Mouse (Mus musculus): ENCODE data around the gene Erbb3.
"Not testable (repeated sequence)": the region's sequence is repeated elsewhere in the genome, so short reads cannot be mapped to it uniquely, and the experiment has no call there.

Erbb3 gene

GRCm38 (mm10) chr10:128589464-128590192, at the start of gene Erbb3:
TSS of gene Erbb3 (minus strand) at chr10:128589652.
- no peak for DNase-seq (ENCODE audit: low spot score in 2 of 2)

- no peak for DNase-seq (ENCODE audit: low spot score in 2 of 2)
Observed at GRCm38 (mm10) chr10:128637011-128637410, 47.6 kb upstream of the Erbb3 start.

- no peak for DNase-seq (ENCODE audit: low spot score in 2 of 2)
Observed at GRCm38 (mm10) chr10:128636561-128636960, 47.1 kb upstream of the Erbb3 start.

GRCm38 (mm10) chr10:128635697-128636096, 46.2 kb upstream of the Erbb3 start:
- DNase-seq (ENCODE audit: low spot score in 2 of 2): no peak

GRCm38 (mm10) chr10:128631571-128631970, 42.1 kb upstream of the Erbb3 start:
- no peak for DNase-seq (ENCODE audit: low spot score in 2 of 2)

- not testable (repeated sequence) for DNase-seq (ENCODE audit: low spot score in 2 of 2)
Observed at GRCm38 (mm10) chr10:128630306-128630705, 40.9 kb upstream of the Erbb3 start.

GRCm38 (mm10) chr10:128629746-128630145, 40.3 kb upstream of the Erbb3 start:
- DNase-seq (ENCODE audit: low spot score in 2 of 2): no peak

- no peak for DNase-seq (ENCODE audit: low spot score in 2 of 2)
Observed at GRCm38 (mm10) chr10:128627398-128628317, 38.2 kb upstream of the Erbb3 start.

GRCm38 (mm10) chr10:128626311-128627310, 37.2 kb upstream of the Erbb3 start, which contains the start of gene Rps26:
TSS of gene Rps26 (minus strand) at chr10:128626747.
- peak; percentile 74 to 81 for DNase-seq (ENCODE audit: low spot score in 2 of 2)

- DNase-seq (ENCODE audit: low spot score in 2 of 2): no peak
Observed at GRCm38 (mm10) chr10:128625287-128625894, 35.9 kb upstream of the Erbb3 start.

GRCm38 (mm10) chr10:128623106-128623613, 33.7 kb upstream of the Erbb3 start:
- DNase-seq (ENCODE audit: low spot score in 2 of 2): not testable (repeated sequence)

GRCm38 (mm10) chr10:128622702-128623101, 33.2 kb upstream of the Erbb3 start:
- DNase-seq (ENCODE audit: low spot score in 2 of 2): no peak

GRCm38 (mm10) chr10:128621986-128622520, 32.6 kb upstream of the Erbb3 start:
- DNase-seq (ENCODE audit: low spot score in 2 of 2): no peak

- no peak for DNase-seq (ENCODE audit: low spot score in 2 of 2)
Observed at GRCm38 (mm10) chr10:128620241-128620640, 30.8 kb upstream of the Erbb3 start.

GRCm38 (mm10) chr10:128619148-128619547, 29.7 kb upstream of the Erbb3 start:
- DNase-seq (ENCODE audit: low spot score in 2 of 2): not testable (repeated sequence)

- no peak for DNase-seq (ENCODE audit: low spot score in 2 of 2)
Observed at GRCm38 (mm10) chr10:128618570-128618969, 29.1 kb upstream of the Erbb3 start.

GRCm38 (mm10) chr10:128615798-128616448, 26.5 kb upstream of the Erbb3 start:
- not testable (repeated sequence) for DNase-seq (ENCODE audit: low spot score in 2 of 2)

GRCm38 (mm10) chr10:128614934-128615333, 25.5 kb upstream of the Erbb3 start:
- no peak for DNase-seq (ENCODE audit: low spot score in 2 of 2)

GRCm38 (mm10) chr10:128613820-128614219, 24.4 kb upstream of the Erbb3 start:
- not testable (repeated sequence) for DNase-seq (ENCODE audit: low spot score in 2 of 2)

GRCm38 (mm10) chr10:128613154-128613440, 23.6 kb upstream of the Erbb3 start:
- no peak for DNase-seq (ENCODE audit: low spot score in 2 of 2)
